Mouse (Mus musculus): Measurements from ENCODE around the gene Prss34.
A peak's percentile ranks its signal among the peaks of the same experiment; 100 is the strongest.

Gene Prss34

DNA sequence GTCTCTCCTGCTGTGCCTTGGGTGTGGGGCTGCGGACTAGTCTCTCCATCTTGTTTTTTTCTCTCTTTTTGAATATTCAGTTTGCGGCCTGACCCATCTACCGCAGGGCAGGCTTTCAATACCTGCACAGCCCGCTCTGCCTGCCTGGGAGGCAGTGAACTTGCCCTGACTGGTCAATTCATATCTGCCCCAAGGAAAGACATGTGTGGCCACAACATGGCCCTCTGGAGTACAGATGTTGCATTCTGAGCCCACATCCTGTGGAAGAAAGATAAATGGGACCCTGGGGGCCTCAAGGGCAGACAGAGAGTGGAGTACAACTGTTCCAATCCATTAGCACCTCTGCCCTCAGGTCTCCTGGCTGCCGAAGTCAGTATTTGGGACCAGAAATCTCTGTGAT, at the start of gene Prss34:
Prss34 (plus strand) TSS at position 301 of the 400 bp plus-strand sequence.
- DNase-seq (ENCODE audit: low spot score) = no peak

DNA sequence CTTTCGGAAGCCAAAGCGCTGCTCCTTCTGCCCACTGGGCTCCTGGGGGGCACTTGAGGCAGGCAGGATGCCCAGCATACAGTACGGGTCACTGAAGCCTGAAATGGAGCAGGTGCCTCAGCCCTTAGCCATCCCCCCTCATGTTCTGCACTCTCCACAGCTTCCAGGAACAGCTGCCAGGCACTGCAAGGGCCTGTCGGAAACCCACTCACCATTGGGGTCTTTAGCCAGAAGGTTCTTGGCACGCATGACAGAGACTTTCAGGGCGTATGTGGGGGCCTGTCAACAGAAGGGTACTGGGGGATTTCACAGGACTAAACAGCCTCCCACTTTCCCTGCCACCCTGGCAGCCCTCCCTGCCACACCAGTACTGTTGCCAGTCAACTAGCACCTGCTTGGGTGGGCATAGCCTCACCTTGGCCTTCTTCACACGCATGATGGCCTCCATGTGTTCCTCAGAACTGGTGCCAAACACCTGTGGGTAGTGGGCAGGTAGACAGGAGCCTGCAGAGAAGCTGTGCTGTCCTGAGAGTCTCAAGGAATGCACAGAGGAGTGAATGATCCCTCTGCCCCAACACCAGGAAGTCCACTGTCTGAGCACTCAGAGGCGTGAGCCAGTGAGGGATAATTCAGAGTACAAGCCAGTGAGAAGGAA, 47.9 kb upstream of the Prss34 start:
- DNase-seq (ENCODE audit: low spot score) = no peak

DNA sequence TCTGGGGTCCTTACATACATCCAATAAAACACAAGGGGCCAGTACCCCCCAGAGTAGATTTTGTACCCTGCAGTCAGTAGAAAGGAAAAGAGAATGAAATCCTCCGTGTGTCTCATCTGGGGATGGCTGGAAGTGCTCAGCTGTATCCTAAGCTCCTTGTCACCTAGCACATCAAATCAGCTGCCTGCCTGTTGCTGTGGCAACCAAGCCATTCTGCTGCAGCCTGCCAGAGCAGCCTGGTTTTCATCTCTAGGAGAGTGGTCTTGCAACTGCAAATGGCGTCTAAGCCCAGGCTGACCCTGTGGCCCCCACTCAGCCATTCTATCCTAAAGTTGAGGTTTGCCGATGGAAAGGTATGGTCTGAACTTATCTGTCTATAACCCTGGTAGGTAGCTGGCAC, 45.6 kb upstream of the Prss34 start:
- DNase-seq (ENCODE audit: low spot score) = no peak

DNA sequence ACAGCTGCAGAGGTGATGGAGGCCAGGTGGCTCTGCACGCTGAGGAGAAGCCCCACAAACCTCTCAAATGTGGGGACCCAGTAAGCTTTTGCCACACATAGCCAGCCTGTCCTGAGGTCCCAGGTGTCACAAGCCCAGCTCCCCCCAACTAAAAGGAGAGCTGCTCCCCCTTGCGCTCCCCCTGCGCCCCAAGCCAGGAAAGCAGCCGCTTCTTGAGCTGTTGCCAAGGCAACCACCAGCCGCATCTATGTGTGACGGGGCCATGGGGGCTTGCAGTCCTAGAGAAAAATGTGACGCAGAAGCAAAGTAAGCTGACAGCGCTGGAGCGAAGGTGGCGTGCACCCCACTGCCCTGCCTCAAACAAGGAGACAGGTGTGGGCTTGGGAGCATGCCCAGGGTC, 44.4 kb upstream of the Prss34 start:
- no peak for DNase-seq (ENCODE audit: low spot score)

DNA sequence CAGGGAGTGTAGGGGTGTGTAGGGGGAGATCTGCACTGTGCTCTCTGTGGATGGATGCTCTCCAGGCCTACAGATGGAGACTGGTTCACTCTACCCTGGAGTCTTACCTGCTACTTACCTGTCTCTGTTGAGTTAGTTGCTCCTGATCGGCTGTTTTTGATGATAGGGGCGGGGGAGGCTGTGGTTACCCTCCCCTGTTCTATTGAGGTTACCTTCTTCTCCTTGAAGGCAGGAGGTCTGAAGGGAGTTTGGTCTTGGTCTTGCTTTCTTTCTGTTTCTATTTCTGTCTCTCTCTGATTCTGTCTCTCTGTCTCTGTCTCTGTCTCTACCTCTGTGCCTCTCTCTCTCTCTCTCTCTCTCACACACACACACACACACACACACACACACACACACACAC, 43.1 kb upstream of the Prss34 start:
- no peak for DNase-seq (ENCODE audit: low spot score)

DNA sequence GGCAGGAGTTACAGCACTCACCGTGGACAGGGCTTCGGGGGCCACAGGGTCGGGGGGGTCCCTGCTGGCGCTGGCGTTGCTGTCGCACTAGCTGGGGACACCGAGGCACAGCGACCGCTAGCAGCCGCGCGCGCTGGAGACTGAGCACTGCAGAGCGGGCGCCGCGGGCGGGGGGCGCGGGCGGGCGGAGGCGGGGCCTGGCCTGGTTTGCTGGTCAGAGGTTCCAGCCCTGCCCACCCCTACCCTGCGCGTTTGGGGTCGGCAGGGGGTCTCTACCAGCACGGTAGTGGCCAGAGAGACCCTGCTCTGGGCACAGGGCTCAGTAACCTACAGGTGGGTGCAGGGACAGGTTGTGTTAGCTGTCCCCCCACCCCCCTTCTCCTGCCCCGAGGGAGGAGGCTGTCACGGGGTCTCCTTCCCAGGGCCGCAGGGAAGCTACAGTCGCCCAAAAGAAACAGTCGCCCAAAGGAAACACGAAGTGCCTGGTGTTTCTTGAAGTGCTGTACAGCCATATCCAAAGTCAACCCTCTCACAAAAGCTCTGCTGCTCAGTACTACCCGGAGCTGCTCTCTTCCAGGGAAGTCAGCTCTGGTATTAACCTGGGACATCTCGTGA, 41.9 kb upstream of the Prss34 start, which contains the start of gene Baiap3:
Baiap3 (minus strand) TSS at position 225 of the 615 bp plus-strand sequence.
- no peak for DNase-seq (ENCODE audit: low spot score)

DNA sequence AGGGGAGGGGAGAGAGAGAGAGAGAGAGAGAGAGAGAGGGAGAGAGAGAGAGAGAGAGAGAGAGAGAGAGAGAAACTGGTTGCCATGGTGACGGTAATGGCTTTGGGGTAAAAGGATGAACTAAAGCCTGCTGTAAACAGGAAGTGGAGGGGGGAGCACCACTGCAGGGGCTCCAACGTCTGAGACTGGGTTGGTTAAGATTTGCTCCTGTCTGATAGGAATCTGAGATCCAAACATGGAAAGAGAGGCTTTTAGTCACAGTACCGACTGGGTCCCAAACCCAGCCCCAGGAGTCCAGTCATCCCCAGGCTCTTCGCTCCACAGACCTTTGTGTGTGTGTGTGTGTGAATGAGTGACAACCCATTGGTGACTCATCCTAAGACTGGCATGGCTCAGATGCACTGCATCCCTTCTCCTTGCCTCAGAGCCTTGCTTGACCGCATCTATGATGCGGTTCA, 40.4 kb upstream of the Prss34 start:
- DNase-seq (ENCODE audit: low spot score) = no peak

DNA sequence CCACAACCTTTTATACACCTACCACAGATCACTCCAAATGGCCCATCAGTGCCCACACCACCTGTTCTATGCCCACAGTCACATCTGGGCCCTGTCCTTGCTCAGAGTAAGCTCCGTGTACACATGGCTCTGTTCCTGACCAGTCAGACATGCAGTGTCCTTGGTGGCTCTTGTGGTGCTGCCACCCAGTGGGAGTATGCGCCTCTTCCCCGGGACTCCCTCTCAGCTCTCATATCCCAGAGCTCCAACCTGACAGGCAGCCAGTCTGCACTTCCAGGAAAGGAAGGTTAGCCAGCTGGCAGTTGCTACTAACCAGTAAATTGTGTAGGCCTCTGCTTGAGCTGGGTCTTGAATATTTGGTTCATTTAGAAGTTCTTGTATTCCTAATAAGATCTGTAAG, 33.7 kb upstream of the Prss34 start:
- no peak for DNase-seq (ENCODE audit: low spot score)

DNA sequence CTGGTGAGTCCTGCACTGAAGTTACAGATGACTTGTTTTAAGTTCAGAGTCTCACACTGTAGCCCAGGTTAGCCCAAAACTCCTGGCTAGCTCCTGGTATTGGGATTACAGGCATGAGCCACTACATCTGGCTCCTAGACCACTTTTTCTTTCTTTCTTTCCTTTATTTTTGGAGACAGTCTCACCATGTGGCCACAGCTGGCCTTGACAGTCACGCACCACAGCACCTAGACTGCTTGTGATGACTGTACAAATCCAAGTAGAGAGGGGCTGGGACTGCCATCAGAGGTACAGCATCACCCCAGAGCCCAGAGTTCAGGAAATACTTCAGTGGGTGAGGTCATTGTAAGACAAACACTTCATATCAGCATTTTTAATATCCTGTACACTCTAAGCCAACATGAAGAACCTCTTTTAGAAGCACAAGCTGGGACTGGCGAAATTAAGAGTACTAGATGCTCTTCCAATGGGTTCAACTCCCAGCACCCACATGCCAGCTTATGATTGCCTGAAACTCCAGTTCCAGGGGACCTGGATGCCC, 27.3 kb upstream of the Prss34 start:
- DNase-seq (ENCODE audit: low spot score) = no peak

DNA sequence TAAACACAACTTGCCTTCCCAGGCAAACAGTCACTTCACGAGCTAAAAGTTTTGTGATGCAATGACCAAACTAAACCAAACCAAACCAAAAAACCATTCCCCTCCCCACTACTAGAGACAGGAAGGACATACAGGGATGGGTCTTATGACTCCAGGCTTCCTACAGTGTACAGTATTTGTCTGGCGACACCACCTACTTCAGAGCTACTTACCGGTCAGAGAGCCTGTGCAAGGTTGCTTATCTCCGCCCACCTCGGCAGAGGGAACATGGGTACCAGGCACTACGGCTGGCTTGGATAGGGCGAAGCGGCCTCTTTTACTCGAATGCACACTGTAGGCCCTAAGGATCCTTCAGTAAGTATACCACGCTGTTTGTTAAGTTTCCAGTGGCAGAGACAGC, 25.9 kb upstream of the Prss34 start:
- DNase-seq (ENCODE audit: low spot score) = no peak

DNA sequence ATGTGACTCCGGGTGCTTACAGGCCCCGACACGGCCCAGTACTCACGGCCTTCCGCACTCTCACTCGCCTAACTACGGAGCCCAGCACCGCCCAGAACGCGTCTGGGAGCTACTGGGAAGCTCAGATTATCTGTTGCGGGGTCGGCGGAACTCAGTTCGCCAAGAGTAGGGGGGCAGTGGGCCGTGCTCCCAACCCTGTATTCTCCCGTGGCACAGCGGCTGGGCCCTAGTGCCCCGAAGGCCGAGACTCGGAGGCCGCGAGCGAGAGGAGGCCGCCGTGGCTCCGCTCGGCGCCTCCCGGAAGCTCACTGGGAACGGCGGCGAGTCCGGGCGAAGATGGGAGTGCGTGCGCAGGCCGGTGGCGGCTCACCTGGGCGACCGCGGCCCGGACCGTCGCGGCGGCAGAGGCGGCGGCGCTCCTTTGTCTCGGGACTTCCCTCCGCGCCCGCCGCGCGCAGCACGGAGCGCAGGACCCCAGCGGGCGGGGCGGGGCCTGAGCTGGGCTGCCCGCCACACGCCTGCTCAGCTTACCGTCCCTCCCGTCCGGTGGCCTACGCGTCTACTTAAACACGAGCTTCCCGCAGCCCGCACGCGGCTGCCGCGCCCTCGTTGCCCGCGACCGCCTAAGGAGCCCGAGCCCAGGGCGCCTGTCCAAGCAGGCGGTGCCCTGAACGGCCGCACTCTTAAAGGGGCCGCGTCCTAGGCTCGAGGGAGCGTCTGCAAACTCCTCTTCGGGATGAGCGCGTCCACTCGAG, 25.1 kb upstream of the Prss34 start:
- peak; percentile 92 for DNase-seq (ENCODE audit: low spot score)

DNA sequence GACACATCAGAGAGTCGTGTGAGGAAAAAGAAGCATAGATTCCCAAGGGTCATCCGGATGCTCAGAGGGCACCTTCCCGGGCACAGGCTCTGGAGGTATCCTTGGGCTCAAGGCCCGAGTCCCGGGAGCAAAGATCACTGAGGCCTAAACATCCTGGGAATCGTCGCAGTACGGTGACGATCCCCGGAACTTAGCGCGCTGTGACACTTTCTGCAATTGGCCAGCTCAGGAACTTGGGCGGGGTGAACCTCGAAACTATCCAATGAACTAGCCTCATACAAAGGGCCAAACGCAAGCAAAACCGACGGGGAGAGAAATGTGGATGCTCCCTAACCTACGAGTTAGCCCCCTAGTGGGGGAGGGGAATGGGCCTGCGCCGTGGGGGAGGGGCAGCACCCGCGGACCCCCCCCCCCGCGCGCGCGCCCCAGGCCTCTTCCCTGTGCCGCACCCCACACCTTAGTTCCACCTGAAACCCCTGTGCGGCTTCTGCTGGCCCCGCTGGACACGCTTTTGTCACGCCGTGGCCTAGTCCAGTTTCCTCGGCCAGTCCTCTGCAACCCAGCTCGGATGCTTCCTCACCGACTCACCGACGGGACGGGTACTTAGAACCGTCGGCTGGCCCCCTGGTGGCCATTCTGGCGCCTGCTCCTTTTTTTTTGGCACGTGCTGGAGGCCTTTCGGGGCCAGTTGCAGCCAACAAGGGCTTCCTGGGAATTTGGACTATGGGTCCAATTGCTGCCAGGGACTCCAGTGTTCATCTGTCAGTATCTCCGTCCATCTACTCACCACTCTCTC, 24.3 kb upstream of the Prss34 start:
- DNase-seq (ENCODE audit: low spot score) = peak; percentile 94

DNA sequence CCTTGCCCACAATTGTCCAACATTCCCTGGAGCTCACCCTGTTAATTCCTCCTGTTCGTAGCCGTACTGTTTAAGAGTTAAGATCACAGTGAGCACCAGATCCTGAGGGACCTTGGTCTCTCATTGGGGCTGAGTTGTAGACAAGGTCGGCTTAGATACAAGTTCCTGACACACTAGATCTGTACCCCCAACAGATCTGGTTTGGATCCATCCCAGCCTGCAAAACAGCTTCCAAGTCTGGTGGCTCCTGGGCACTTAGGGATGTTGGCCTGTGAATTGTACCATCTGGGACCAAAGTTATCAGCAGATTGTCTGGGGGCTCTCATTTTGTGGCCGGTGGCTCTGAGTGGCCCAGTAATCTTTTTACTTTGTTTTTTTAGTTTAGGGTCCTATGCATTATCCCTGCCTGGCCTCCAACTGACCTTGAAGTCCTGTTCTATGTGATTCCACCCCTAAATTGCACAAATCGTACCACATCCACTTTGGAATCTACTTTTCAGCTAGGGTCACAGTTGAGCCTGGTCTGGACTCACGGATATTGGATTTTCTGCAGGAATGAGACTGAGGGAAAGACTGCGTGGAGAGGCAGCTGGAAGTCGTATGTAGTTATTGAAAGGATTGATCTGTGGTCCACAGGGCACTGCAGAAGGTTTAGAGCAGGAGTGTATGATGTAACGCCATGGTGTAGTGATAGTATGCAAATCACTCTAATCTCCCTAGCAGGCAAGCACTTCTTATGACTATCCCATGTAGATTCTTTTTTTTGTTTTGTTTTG, 23.4 kb upstream of the Prss34 start, which contains the start of gene Ube2i:
Ube2i (minus strand) TSS at position 52 of the 776 bp plus-strand sequence.
- no peak for DNase-seq (ENCODE audit: low spot score)

DNA sequence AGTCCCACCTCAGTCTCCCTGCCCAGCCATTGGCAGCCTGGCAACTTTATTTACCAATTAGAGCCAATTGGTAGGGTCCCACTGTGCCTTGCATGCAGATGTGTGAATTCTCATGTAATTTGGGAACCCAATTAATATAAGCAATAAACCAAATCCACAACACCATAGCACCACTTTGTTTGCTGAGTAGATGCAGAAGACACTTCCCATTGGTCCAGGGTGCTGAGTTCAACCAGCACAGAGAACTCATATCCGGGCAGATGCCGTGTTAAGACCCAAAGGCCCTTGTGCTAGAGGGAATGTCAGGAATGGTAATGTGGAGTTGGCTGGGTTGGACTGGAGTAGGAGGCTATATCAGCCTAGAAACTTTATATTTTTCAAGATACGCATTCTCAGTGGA, 22.4 kb upstream of the Prss34 start:
- no peak for DNase-seq (ENCODE audit: low spot score)

DNA sequence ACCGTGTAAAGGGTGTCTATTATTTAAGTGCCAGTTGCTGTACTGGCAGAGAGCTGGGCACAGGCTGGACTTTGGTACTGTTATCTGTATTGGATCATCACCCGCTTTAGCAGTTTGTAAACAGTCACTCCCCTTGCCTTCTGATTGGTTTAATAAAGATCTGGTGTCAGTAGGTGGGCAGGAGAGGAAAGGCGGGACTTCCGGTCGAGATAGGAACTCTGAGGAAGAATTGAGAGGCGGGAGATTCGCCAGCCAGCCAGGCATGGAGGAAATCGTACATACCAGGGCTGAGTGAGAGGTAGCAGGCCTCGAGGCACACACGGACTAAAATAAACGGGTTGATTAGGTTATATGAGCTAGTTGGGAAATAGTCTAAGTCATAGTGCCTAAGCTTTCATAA, 16.1 kb upstream of the Prss34 start:
- DNase-seq (ENCODE audit: low spot score) = peak; percentile 77

DNA sequence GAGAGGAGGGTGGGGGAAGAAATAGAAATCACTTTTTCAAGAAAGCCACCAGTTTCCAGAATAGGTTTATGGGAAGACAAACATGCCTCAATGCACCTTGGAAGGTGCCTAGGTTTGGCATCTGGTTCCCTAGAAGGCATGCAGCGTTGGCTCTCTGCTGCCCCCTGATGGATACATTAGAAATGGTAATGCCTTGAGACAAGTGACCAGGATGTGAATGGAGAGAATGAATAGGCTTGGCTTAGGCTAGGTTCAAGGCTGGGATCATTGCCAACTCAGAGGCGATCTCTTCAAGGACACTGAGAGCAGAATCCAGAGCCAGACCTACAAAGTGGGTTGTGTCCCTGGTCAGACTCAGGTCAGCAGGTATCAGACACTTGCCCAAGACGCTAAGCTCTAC, 13.2 kb upstream of the Prss34 start:
- DNase-seq (ENCODE audit: low spot score) = peak; percentile 58

DNA sequence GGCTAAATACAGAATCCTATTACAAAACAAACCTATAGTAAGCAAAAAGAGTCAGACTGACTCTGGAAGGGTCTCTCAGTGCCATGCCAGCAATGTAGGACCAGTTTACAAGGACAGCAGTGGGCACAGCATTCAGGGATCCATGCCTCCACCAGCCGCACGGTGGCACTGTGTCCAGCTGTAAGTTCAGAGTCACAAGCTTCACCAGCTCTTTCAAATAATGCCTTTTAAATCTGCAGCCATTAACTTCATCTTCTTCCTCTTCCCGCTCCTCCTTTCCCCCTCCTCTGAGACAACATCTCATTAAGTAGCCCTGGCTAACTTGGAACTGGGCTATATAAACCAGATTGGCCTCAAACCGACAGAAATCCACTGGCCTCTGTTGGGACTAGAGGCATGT, 9.4 kb upstream of the Prss34 start:
- DNase-seq (ENCODE audit: low spot score) = no peak

DNA sequence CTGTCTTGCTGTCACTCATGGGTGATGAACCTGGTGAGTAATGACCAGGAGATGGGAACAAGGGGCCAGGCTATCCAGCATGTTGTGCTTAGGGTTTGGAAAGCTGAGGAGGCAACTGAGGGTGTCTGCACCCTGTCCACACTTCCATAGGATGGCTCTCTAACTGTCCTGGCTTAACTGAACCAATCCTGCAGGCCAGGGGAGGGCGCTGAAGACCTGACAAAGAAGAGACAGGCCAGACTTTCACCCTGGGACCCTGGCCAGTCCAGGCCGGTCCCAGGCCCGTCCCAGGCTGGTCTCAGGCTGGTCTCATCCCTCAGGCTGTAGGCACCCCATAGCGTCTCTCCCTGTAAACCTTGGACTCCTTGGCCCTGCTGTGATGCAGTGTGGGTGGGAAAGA, 7.8 kb upstream of the Prss34 start:
- no peak for DNase-seq (ENCODE audit: low spot score)

DNA sequence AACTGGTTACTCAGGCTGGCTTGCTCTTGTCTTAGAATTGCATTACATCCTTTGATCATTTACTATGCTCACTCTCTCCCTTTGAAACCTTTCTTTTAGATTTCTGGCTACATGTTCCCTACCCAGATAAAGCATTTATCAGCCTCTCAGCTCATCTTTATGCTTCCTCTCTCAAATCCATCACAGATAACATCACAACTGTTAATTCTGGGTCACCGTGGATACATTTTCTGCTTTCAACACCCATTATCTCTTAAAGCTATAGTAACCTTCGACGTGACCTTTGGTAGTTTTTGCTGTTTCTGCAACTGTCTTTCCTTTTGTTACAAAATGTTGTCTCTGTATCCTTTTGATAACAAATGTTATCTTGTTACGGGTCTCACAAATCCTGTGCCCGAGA, 4.7 kb upstream of the Prss34 start:
- no peak for DNase-seq (ENCODE audit: low spot score)

DNA sequence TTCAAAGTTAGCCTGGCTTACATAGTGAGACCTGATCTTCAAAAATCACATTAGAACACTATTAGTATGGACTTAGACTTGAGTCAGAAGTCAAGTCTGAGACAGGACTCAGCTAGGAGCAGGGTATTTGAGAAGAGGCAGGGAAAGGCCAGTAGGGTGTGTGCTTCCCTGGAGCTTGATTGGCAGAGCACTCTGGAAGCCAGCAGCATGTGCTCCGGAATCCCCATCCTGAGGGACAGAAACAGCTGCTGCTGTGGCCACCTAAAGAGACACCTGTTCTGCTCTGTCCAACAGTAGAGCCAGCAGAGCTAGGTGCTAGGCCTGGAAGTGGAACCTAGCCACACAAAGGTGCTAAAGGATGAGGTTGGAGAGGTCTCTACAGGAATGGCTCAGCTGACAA, 4.1 kb upstream of the Prss34 start:
- no peak for DNase-seq (ENCODE audit: low spot score)

DNA sequence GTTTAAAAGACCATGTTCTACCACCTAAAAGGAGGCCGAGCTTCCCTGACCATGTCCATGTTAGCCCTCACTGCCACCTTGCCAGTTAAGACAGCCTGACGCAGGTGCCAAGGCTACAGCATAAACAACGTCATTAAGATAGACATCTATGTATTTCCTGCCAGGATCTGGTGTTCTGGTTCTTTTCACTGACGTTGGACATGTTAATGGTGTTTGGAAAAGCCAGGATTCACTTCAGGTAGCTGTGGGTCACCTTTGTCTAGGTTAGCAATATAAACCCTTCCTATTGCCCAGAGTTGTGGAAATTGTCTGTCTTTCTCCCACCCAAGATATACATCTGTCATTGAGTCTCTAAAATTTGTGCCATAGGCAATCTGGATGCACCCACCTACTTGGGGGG, 10.2 kb downstream of the Prss34 start, which contains the start of gene Prss28:
Prss28 (plus strand) TSS at position 301 of the 400 bp plus-strand sequence.
- DNase-seq (ENCODE audit: low spot score) = no peak
